Mouse (Mus musculus) lung, postnatal 0 days (tissue): ENCODE results near the gene Lix1l.

Experiments used
- CTCF ChIP-seq: IDR thresholded peaks from 2 replicates; pipeline ENCODE4 v1.5.1; 2016; ENCODE audit warnings: antibody characterized with exemption, mild to moderate bottlenecking
- EP300 ChIP-seq: IDR thresholded peaks from 2 replicates; pipeline ENCODE4 v1.6.1; 2016; ENCODE audit warnings: antibody characterized with exemption, mild to moderate bottlenecking, control low read depth

DNA sequence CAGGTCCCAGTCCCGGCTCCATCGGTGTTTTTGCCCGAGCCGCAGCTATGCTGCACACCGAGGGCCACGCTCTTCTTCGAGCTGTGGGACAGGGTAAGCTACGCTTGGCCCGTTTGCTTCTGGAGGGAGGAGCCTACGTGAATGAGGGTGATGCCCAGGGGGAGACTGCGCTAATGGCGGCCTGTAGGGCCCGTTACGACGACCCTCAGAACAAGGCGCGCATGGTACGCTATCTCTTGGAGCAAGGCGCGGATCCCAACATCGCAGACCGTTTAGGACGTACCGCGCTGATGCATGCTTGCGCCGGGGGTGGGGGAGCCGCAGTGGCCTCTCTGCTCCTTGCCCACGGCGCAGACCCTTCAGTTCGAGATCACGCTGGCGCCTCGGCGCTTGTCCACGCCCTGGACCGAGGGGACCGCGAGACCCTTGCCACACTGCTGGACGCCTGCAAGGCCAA is 3.5 kb upstream of the Lix1l start:
- TF ChIP-seq CTCF (no peak), EP300 (no peak)
